Mouse (Mus musculus) heart, postnatal 0 days (tissue): Measurements from ENCODE around the gene Tom1l1. TPM values are rescaled to one million over a fixed set of nuclear protein-coding genes. Genes with fewer than 3 reads are reported as not detected.

Experiments
- ATAC-seq: fragments of 200-750 bp; cut with Nextera tagmentation; 2 replicates; pipeline ENCODE4 v1.8.0; 2017; ENCODE audit warnings: low read depth, moderate number of reproducible peaks, moderate library complexity; ENCODE audit not compliant: insufficient read depth
- DNase-seq: peaks from one replicate; pipeline ENCODE4 v3.0.0-alpha.2; 2016; ENCODE audit warnings: low spot score
- H3K27ac ChIP-seq: fragments of 300-500 bp; sonication (generic); 2 replicates; pipeline ENCODE4 v1.5.1; 2014; ENCODE audit warnings: low read depth, mild to moderate bottlenecking
- H3K27me3 ChIP-seq: fragments of 300-500 bp; sonication (generic); 2 replicates; pipeline ENCODE4 v1.6.1; 2014; ENCODE audit warnings: low read length, mixed read lengths; ENCODE audit not compliant: control insufficient read depth, insufficient read depth
- H3K36me3 ChIP-seq: fragments of 300-500 bp; sonication (generic); replicated peaks from 2 replicates; pipeline ENCODE4 v1.6.1; 2014; ENCODE audit warnings: low read length, mixed read lengths; ENCODE audit not compliant: control insufficient read depth, insufficient read depth
- H3K4me1 ChIP-seq: fragments of 300-500 bp; sonication (generic); 2 replicates; pipeline ENCODE4 v1.6.1; 2014; ENCODE audit warnings: antibody characterized with exemption; ENCODE audit not compliant: control insufficient read depth, insufficient read depth
- H3K4me2 ChIP-seq: fragments of 300-500 bp; sonication (generic); 2 replicates; pipeline ENCODE4 v1.6.1; 2014; ENCODE audit warnings: low read depth, mild to moderate bottlenecking, low read length, moderate library complexity
- H3K4me3 ChIP-seq: fragments of 300-500 bp; sonication (generic); 2 replicates; pipeline ENCODE4 v1.5.1; 2014; ENCODE audit warnings: low read depth, low read length
- H3K9ac ChIP-seq: fragments of 300-500 bp; sonication (generic); replicated peaks from 2 replicates; pipeline ENCODE4 v1.6.1; 2014; ENCODE audit warnings: low read depth, low read length, mixed read lengths
- H3K9me3 ChIP-seq: fragments of 300-500 bp; sonication (generic); replicated peaks from 2 replicates; pipeline ENCODE4 v1.6.1; 2016; ENCODE audit warnings: low read length; ENCODE audit not compliant: control insufficient read depth
- CTCF ChIP-seq: IDR thresholded peaks from 2 replicates; pipeline ENCODE4 v1.5.1; 2016; ENCODE audit warnings: antibody characterized with exemption, control low read depth, low read depth
- EP300 ChIP-seq: IDR thresholded peaks from 2 replicates; pipeline ENCODE4 v1.6.1; 2016; ENCODE audit warnings: antibody characterized with exemption, low read depth
- WGBS: fragments of 180-500 bp; shearing (Covaris S2); extraction: QIAGEN DNeasy Blood & Tissue Kit; methylation state at CpG from one replicate; pipeline ENCODE4 v1.1.7; 2014; 5-methylcytosine and 5-hydroxymethylcytosine counted together
- polyA plus RNA-seq: library from polyadenylated mRNA; unstranded; fragments of >200 nt; fragmentation: Nextera tagmentation; extraction: Ambion mirVana; gene quantifications from 2 replicates; pipeline ENCODE4 v1.2.1, GENCODE M21; 2015
- total RNA-seq: library from RNA; depleted of rRNA; stranded (reverse); fragments of >200 nt; gene quantifications from 2 replicates; pipeline ENCODE4 v1.2.3, GENCODE M21; 2014; ENCODE audit warnings: low replicate concordance

Gene Tom1l1
- total and polyA plus RNA-seq, 2 experiments from 2014 or later, result 14.8 to 16.3 TPM

- H3K27me3 ChIP-seq, result no peaks in the 10 kb centered on the region
- H3K4me2 ChIP-seq, result no peak overlapping the region
- H3K9ac ChIP-seq, result no peak overlapping the region
- H3K9me3 ChIP-seq, result no peaks in the 10 kb centered on the region
- TF ChIP-seq CTCF (no peak), EP300 (no peak)
- ATAC-seq, result no peak
- no peak overlapping the region for H3K4me3 ChIP-seq
- no peak overlapping the region for H3K27ac ChIP-seq
- H3K36me3 ChIP-seq, result peaks cover 5% of the 10 kb centered on the region
- H3K4me1 ChIP-seq, result 0 out of 2 replicates have a peak, but pooled peaks cover 11% of the 10 kb centered on the region
- no peak for DNase-seq
Measured at GRCm38 (mm10) chr11:90681171-90681570, 7.0 kb downstream of the Tom1l1 start.

- no peak overlapping the region for H3K27ac ChIP-seq
Measured at GRCm38 (mm10) chr11:90678582-90678981, 9.6 kb downstream of the Tom1l1 start.

GRCm38 (mm10) chr11:90677771-90678288 lies 10.3 kb downstream of the Tom1l1 start:
- Histone ChIP-seq H3K27ac (peak overlapping the region; percentile 8; the same call in 1 of the 2 replicates), H3K36me3 (peaks cover 5% of the 10 kb centered on the region; the same call in 1 of the 2 replicates), H3K4me1 (0 out of 2 replicates have a peak, but pooled peaks cover 11% of the 10 kb centered on the region), H3K9ac (no peak overlapping the region), H3K9me3 (no peaks in the 10 kb centered on the region), H3K4me2 (peak overlapping the region; percentile 15; the same call in 1 of the 2 replicates), H3K27me3 (no peaks in the 10 kb centered on the region), H3K4me3 (no peak overlapping the region)
- TF ChIP-seq EP300 (no peak), CTCF (no peak)
- DNase-seq (peak; percentile 18), ATAC-seq (no peak)
- WGBS, result 37% methylated on average over 8 of the region's 8 CpGs

More at GRCm38 (mm10) chr11:90678582-90678981, 9.6 kb downstream of the Tom1l1 start:
- TF ChIP-seq EP300 (no peak), CTCF (no peak)
- no peak overlapping the region for H3K4me3 ChIP-seq
- H3K4me1 ChIP-seq, result 0 out of 2 replicates have a peak, but pooled peaks cover 11% of the 10 kb centered on the region
- H3K36me3 ChIP-seq, result peaks cover 5% of the 10 kb centered on the region
- DNase-seq (no peak), ATAC-seq (no peak)
- no peak overlapping the region for H3K9ac ChIP-seq
- no peak overlapping the region for H3K4me2 ChIP-seq
- H3K27me3 ChIP-seq, result no peaks in the 10 kb centered on the region
- no peaks in the 10 kb centered on the region for H3K9me3 ChIP-seq
- 84% methylated on average over 5 of the region's 5 CpGs for WGBS

GRCm38 (mm10) chr11:90677027-90677426 lies 11.1 kb downstream of the Tom1l1 start:
- 89% methylated on average over 7 of the region's 7 CpGs for WGBS
- Histone ChIP-seq H3K9me3 (no peaks in the 10 kb centered on the region), H3K9ac (no peak overlapping the region), H3K4me2 (no peak overlapping the region), H3K4me3 (no peak overlapping the region), H3K27ac (no peak overlapping the region), H3K27me3 (no peaks in the 10 kb centered on the region), H3K4me1 (0 out of 2 replicates have a peak, but pooled peaks cover 11% of the 10 kb centered on the region), H3K36me3 (no peaks in the 10 kb centered on the region; the same call in 1 of the 2 replicates)
- DNase-seq (no peak), ATAC-seq (no peak)
- TF ChIP-seq EP300 (no peak), CTCF (no peak)

- DNase-seq (no peak), ATAC-seq (no peak)
- no peak overlapping the region for H3K27ac ChIP-seq
- H3K9me3 ChIP-seq, result no peaks in the 10 kb centered on the region
- no peak overlapping the region for H3K4me3 ChIP-seq
- no peaks in the 10 kb centered on the region; the same call in 1 of the 2 replicates for H3K36me3 ChIP-seq
- no peak overlapping the region for H3K4me2 ChIP-seq
- TF ChIP-seq CTCF (no peak), EP300 (no peak)
- H3K9ac ChIP-seq, result no peak overlapping the region
- H3K27me3 ChIP-seq, result no peaks in the 10 kb centered on the region
- H3K4me1 ChIP-seq, result 0 out of 2 replicates have a peak, but pooled peaks cover 11% of the 10 kb centered on the region
- WGBS, result 66% methylated on average over 5 of the region's 5 CpGs
Measured at GRCm38 (mm10) chr11:90675479-90676110, 12.6 kb downstream of the Tom1l1 start.
